Comparison of ENCODE assay signal across 15 mouse cellular contexts in genomic region chr16:87318200-87318811, GRCm38 (mm10). TPM values are rescaled to one million over a fixed set of nuclear protein-coding genes. Genes with fewer than 3 reads are reported as not detected.
DNase-seq lines count a peak whose midpoint lies in the region; ATAC-seq lines count a peak whose summit lies in the region.
"Had no signal": no experiment of that assay in that cellular context is flagged by ENCODE, and none has a peak within 500 bp of the region (broad histone marks: within the 10 kb centered on the region; RNA-seq: fewer than 3 reads in every experiment).

No protein-coding gene starts in this region.

- no peak overlapping the region for H3K9ac ChIP-seq in neural tube, embryonic 11.5 days (ENCODE audit: low read length)
- no peak overlapping the region for H3K9ac ChIP-seq in midbrain, embryonic 12.5 days (replicated peaks)

- H3K4me3 ChIP-seq in neural tube, embryonic 11.5 days (ENCODE audit: low read depth, low read length): no peak overlapping the region
- no peak overlapping the region for H3K4me3 ChIP-seq in midbrain, embryonic 12.5 days
- H3K4me3 ChIP-seq: gastrocnemius, adult 2 months had no signal

- H3K27me3 ChIP-seq in neural tube, embryonic 11.5 days (ENCODE audit: control insufficient read depth, insufficient read depth, low read length): no peaks in the 10 kb centered on the region
- H3K27me3 ChIP-seq in midbrain, embryonic 12.5 days: 0 out of 2 replicates have a peak, but pooled peaks cover 3% of the 10 kb centered on the region

- no peaks in the 10 kb centered on the region for H3K9me3 ChIP-seq in neural tube, embryonic 11.5 days (ENCODE audit: control insufficient read depth, low read length)
- no peaks in the 10 kb centered on the region for H3K9me3 ChIP-seq in midbrain, embryonic 12.5 days

- peak; percentile 23 for DNase-seq in embryo, embryonic 11 days
- no peak for DNase-seq in embryo, embryonic 10.5 days (ENCODE audit: low spot score)
- DNase-seq in neural tube, embryonic 11.5 days (ENCODE audit: low spot score): peak; percentile 16
- DNase-seq in neural tube, embryonic 10.5 days (ENCODE audit: extremely low spot score, low spot score): no peak
- peak; percentile 71 for DNase-seq in yolk sac, embryonic 10.5 days (ENCODE audit: low spot score)
- no peak for DNase-seq in left cerebral cortex, postnatal 25 days (ENCODE audit: low spot score in 2 of 2)
- DNase-seq: adrenal gland, adult 8-10 months; gastrocnemius, adult 2 months; kidney, postnatal 25 days; lung, postnatal 10 days; right cerebral cortex, adult 18-20 months; thymus, adult 2 months had no signal

- H3K4me2 ChIP-seq in neural tube, embryonic 11.5 days (ENCODE audit: low read depth): no peak overlapping the region
- H3K4me2 ChIP-seq in midbrain, embryonic 12.5 days (replicated peaks): peak overlapping the region; percentile 3; the same call in 1 of the 2 replicates
- H3K4me2 ChIP-seq: heart, embryonic 11.5 days had no signal

- 71% methylated on average over 5 of the region's 5 CpGs for WGBS in neural tube, embryonic 11.5 days
- 41% methylated on average over 5 of the region's 5 CpGs for WGBS in midbrain, embryonic 12.5 days

- no peaks in the 10 kb centered on the region for H3K36me3 ChIP-seq in neural tube, embryonic 11.5 days (ENCODE audit: control insufficient read depth, insufficient read depth, low read length)
- no peaks in the 10 kb centered on the region for H3K36me3 ChIP-seq in midbrain, embryonic 12.5 days

- intact Hi-C loops in left cerebral cortex, postnatal 25 days (cut with DNase I): no loop called here

- no peaks in the 10 kb centered on the region for H3K4me1 ChIP-seq in neural tube, embryonic 11.5 days (ENCODE audit: control insufficient read depth, insufficient read depth, low read length)
- peaks cover 15% of the 10 kb centered on the region for H3K4me1 ChIP-seq in midbrain, embryonic 12.5 days

- ATAC-seq in neural tube, embryonic 11.5 days (ENCODE audit: insufficient read depth, low FRiP score, low TSS enrichment): peak; percentile 45; the same call in 1 of the 2 replicates
- peak; percentile 81 for ATAC-seq in midbrain, embryonic 12.5 days (ENCODE audit: low FRiP score, low read depth)
- ATAC-seq in granulocyte monocyte progenitor cell, adult 5-6 weeks (replicated peaks; ENCODE audit: poor library complexity, severe bottlenecking): no peak

- no peak overlapping the region for H3K27ac ChIP-seq in neural tube, embryonic 11.5 days (ENCODE audit: low read depth, low read length)
- peak overlapping the region; percentile 39; the same call in 1 of the 2 replicates for H3K27ac ChIP-seq in midbrain, embryonic 12.5 days (replicated peaks)
- H3K27ac ChIP-seq: gastrocnemius, adult 2 months had no signal

RNA-seq across cellular contexts. Expression of gene N6amt1, which starts 35.7 kb away (rescaled TPM):
- polyA plus RNA-seq in neural tube, embryonic 11.5 days (2014; fragmentation: Nextera tagmentation; extraction: Ambion mirVana): 13.8 and 18.4 TPM in 2 replicates
- 19.3 and 19.8 TPM in 2 replicates for polyA plus RNA-seq in midbrain, embryonic 12.5 days (2016; fragmentation: Nextera tagmentation; extraction: Ambion mirVana)
- total RNA-seq in left cerebral cortex, postnatal 25 days (2021): 10 to 100 TPM; 17.3 to 18.5 TPM
- total RNA-seq in granulocyte monocyte progenitor cell, adult 5-6 weeks (2014; fragmentation: Nextera tagmentation): 7.8 and 19.6 TPM in 2 replicates
- total RNA-seq in granulocyte monocyte progenitor cell, adult 5-6 weeks (2017): 10.0 and 13.2 TPM in 2 replicates

Comparison
In these comparisons a context has a peak if more than half of its experiments do, and no peak if none do; other contexts are left out.
1. DNase-seq: peak in embryo, embryonic 11 days (single experiment), neural tube, embryonic 11.5 days (single experiment) and yolk sac, embryonic 10.5 days (single experiment); none in embryo, embryonic 10.5 days (single experiment), neural tube, embryonic 10.5 days (single experiment) and left cerebral cortex, postnatal 25 days (0 of 2).